Mouse (Mus musculus): ENCODE measurements around the gene Kcnip2. TPM values are rescaled to one million over a fixed set of nuclear protein-coding genes. Genes with fewer than 3 reads are reported as not detected.
A peak's percentile ranks its signal among the peaks of the same experiment; 100 is the strongest.

The Kcnip2 gene
- polyA plus RNA-seq, 1 experiment from 2014 or later: 2.3 TPM

DNA sequence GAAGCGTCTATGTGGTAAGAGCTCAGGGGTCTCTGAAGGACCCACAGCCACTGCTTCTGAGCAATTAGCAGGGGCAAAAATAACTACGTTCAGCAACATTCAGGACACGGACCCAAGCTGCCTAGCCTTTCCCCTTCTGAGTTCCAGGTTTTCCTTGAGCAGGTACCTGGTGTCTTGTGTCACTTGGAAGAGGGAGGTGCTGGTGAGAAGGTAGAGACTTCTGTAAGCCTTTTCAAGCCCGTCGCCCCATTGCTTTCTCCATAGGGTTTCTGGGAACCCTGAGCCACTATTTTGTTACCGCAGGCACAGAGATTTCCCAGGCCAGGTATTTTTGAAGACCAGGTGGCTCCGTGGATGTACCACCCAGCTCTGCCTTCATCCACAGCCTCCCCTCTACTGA lies 72.2 kb downstream of the Kcnip2 start:
- H3K9ac ChIP-seq (replicated peaks; ENCODE audit: low read length): no peak overlapping the region
- WGBS: 40% methylated on average over 7 of the region's 7 CpGs

GRCm38 (mm10) chr19:45742984-45743575 lies 72.8 kb downstream of the Kcnip2 start:
- H3K36me3 ChIP-seq (ENCODE audit: insufficient read depth, low read length): no peaks in the 10 kb centered on the region
- H3K4me1 ChIP-seq (ENCODE audit: insufficient read depth, low read length): peaks cover 42% of the 10 kb centered on the region
- no peaks in the 10 kb centered on the region for H3K9me3 ChIP-seq (ENCODE audit: low read length)
- H3K4me3 ChIP-seq (ENCODE audit: low read length): peak overlapping the region; percentile 57
- H3K27ac ChIP-seq (ENCODE audit: low read length): no peak overlapping the region
- peaks cover 78% of the 10 kb centered on the region for H3K27me3 ChIP-seq (ENCODE audit: insufficient read depth, low read length)
- 3% methylated on average over 21 of the region's 44 CpGs for WGBS
- H3K4me2 ChIP-seq (replicated peaks; ENCODE audit: low read depth, low read length): peak overlapping the region; percentile 89
- no peak for ATAC-seq (ENCODE audit: low FRiP score, low TSS enrichment)
- peak overlapping the region; percentile 56; the same call in 1 of the 2 replicates for H3K9ac ChIP-seq (replicated peaks; ENCODE audit: low read length)

More for the DNA sequence above, 72.2 kb downstream of the Kcnip2 start:
- H3K27ac ChIP-seq (ENCODE audit: low read length): no peak overlapping the region
- H3K9me3 ChIP-seq (ENCODE audit: low read length): no peaks in the 10 kb centered on the region
- no peak overlapping the region for H3K4me2 ChIP-seq (replicated peaks; ENCODE audit: low read depth, low read length)
- H3K27me3 ChIP-seq (ENCODE audit: insufficient read depth, low read length): peaks cover 72% of the 10 kb centered on the region
- no peak for ATAC-seq (ENCODE audit: low FRiP score, low TSS enrichment)
- H3K36me3 ChIP-seq (ENCODE audit: insufficient read depth, low read length): no peaks in the 10 kb centered on the region
- H3K4me1 ChIP-seq (ENCODE audit: insufficient read depth, low read length): peaks cover 48% of the 10 kb centered on the region
- no peak overlapping the region for H3K4me3 ChIP-seq (ENCODE audit: low read length)

DNA sequence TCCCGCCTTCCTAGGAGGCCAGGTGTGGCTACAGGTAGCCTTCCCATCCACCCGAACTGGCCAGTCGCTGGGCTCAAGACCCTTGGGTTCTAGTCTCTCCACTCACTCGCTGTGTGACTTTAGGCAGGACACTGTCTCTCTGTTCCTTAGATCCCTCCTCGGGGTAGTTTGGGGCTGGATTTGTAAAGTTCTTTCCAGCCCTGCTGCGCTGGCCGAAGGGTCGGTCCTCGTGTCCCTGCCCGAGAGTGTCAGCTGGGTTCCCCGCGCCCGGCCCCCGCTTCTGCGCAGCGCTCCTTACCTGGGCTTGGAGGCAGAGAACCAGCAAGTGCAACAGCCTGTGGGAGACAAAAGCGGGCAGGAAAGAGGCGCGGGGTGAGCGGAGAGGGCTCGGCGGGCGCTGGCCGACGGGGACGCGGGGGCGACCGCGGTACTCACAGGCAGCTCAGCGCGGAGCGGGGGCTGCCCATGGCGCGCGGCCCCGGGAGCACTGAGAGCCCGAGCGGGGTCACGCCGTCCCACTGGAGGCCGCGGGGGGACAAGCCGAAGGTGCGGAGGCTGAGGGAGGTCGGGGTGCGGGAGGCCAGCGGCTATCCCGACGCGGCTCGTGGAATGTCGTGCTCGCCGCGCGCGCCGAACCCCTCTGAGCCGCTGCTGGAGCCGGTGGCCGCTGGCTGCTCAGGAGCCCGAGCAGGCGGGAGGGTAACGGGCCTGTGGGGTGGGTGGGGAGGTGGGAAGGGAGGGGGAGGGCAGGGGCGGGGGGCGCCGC lies 73.5 kb downstream of the Kcnip2 start, which contains the start of gene Fgf8:
Fgf8 (minus strand) TSS at position 698 of the 766 bp plus-strand sequence.
- Histone ChIP-seq H3K4me3 (ENCODE audit: low read length) (peak within 1 kb of the TSS; percentile 57), H3K4me2 (replicated peaks; ENCODE audit: low read depth, low read length) (peak within 1 kb of the TSS; percentile 89), H3K27me3 (ENCODE audit: insufficient read depth, low read length) (peaks cover 85% of the 10 kb centered on the region), H3K27ac (ENCODE audit: low read length) (no peak within 1 kb of the TSS), H3K36me3 (ENCODE audit: insufficient read depth, low read length) (no peaks in the 10 kb centered on the region), H3K9me3 (ENCODE audit: low read length) (no peaks in the 10 kb centered on the region), H3K9ac (replicated peaks; ENCODE audit: low read length) (peak within 1 kb of the TSS; percentile 56), H3K4me1 (ENCODE audit: insufficient read depth, low read length) (peaks cover 44% of the 10 kb centered on the region)
- ATAC-seq (ENCODE audit: low FRiP score, low TSS enrichment): no peak
- 1% methylated on average over 50 of the region's 68 CpGs for WGBS

Other genes starting within 250 kb of the Kcnip2 start
- 7.2 and 7.9 TPM in 2 replicates for gene Fbxw4, start 155.7 kb downstream of the Kcnip2 start, polyA plus RNA-seq (2015; fragmentation: Nextera tagmentation; extraction: Ambion mirVana)
- gene Fgf8, start 73.1 kb downstream of the Kcnip2 start, polyA plus RNA-seq (2015; fragmentation: Nextera tagmentation; extraction: Ambion mirVana): 13.0 and 15.5 TPM in 2 replicates
- gene Npm3, start 66.5 kb downstream of the Kcnip2 start, polyA plus RNA-seq (2015; fragmentation: Nextera tagmentation; extraction: Ambion mirVana): 16.3 and 18.1 TPM in 2 replicates
- 42.9 and 52.3 TPM in 2 replicates for gene Mgea5, start 32.2 kb downstream of the Kcnip2 start, polyA plus RNA-seq (2015; fragmentation: Nextera tagmentation; extraction: Ambion mirVana)
- gene Armh3, start 182.4 kb upstream of the Kcnip2 start, polyA plus RNA-seq (2015; fragmentation: Nextera tagmentation; extraction: Ambion mirVana): 20.9 and 21.9 TPM in 2 replicates
- gene Hps6, start 187.4 kb upstream of the Kcnip2 start, polyA plus RNA-seq (2015; fragmentation: Nextera tagmentation; extraction: Ambion mirVana): 9.8 and 10.5 TPM in 2 replicates
- gene Pprc1, start 228.8 kb upstream of the Kcnip2 start, polyA plus RNA-seq (2015; fragmentation: Nextera tagmentation; extraction: Ambion mirVana): 34.2 and 36.2 TPM in 2 replicates
- 57.0 and 88.2 TPM in 2 replicates for gene Ldb1, start 229.2 kb upstream of the Kcnip2 start, polyA plus RNA-seq (2015; fragmentation: Nextera tagmentation; extraction: Ambion mirVana)

Data from kidney, embryonic 16.5 days (tissue).